Mouse (Mus musculus) heart, adult 2 months (tissue): ENCODE results near the gene Usp39.
A peak's percentile ranks its signal among the peaks of the same experiment; 100 is the strongest.

ENCODE experiments used
- CTCF ChIP-seq: fragments of 200-600 bp; IDR thresholded peaks from 2 replicates; pipeline ENCODE4 v1.8.1; 2022; ENCODE audit warnings: antibody characterized with exemption, mild to moderate bottlenecking, moderate library complexity
- POLR2A ChIP-seq: fragments of 200-500 bp; IDR thresholded peaks from 2 replicates; pipeline ENCODE4 v1.6.1; 2011; ENCODE audit warnings: mild to moderate bottlenecking, low read depth, low read length, control low read depth; ENCODE audit not compliant: insufficient read depth

DNA sequence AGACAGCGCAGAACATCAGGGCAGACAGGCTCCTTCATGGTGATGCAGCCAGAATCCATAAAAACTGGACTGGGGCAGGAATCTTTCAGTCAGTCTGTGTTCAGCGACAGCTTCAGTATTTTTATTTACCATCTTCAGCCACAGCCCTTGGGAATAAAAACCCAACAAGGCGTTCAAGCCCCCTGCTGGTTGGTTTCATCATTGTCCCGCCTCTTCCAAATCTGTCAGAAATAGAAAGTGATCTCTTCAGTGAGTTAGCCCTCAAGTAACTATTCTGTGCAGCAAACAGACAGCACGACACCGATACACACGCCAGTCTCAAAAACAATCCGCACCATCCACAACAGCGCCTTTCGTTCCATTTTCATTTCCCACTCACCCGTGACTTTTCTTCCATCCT is 26.0 kb downstream of the Usp39 start:
- TF ChIP-seq CTCF, result peak; percentile 76
- TF ChIP-seq POLR2A, result no peak
